Mouse (Mus musculus) embryonic facial prominence, embryonic 14.5 days (tissue): Measurements from ENCODE around the gene Wdr53. TPM values are rescaled to one million over a fixed set of nuclear protein-coding genes. Genes with fewer than 3 reads are reported as not detected.

Experiments
- ATAC-seq: fragments of 200-750 bp; cut with Nextera tagmentation; 2 replicates; pipeline ENCODE4 v1.8.0; 2017; ENCODE audit warnings: low read depth, moderate number of reproducible peaks, moderate TSS enrichment
- DNase-seq: peaks from one replicate; pipeline ENCODE4 v3.0.0-alpha.2; 2015; ENCODE audit warnings: low spot score
- H3K27ac ChIP-seq: fragments of 300-500 bp; sonication (generic); replicated peaks from 2 replicates; pipeline ENCODE4 v1.5.1; 2014; ENCODE audit warnings: low read depth, mild to moderate bottlenecking, low read length, moderate library complexity
- H3K27me3 ChIP-seq: fragments of 300-500 bp; sonication (generic); replicated peaks from 2 replicates; pipeline ENCODE4 v1.6.1; 2014; ENCODE audit warnings: low read length; ENCODE audit not compliant: control insufficient read depth, insufficient read depth
- H3K36me3 ChIP-seq: fragments of 300-500 bp; sonication (generic); 2 replicates; pipeline ENCODE4 v1.6.1; 2014; ENCODE audit warnings: low read length, mixed read lengths; ENCODE audit not compliant: control insufficient read depth, insufficient read depth
- H3K4me1 ChIP-seq: fragments of 300-500 bp; sonication (generic); 2 replicates; pipeline ENCODE4 v1.6.1; 2014; ENCODE audit warnings: antibody characterized with exemption, low read length; ENCODE audit not compliant: control insufficient read depth, insufficient read depth
- H3K4me2 ChIP-seq: fragments of 300-500 bp; sonication (generic); 2 replicates; pipeline ENCODE4 v1.6.1; 2014; ENCODE audit warnings: low read depth, mild to moderate bottlenecking, low read length, moderate library complexity, mixed read lengths
- H3K4me3 ChIP-seq: fragments of 300-500 bp; sonication (generic); 2 replicates; pipeline ENCODE4 v1.5.1; 2014; ENCODE audit warnings: low read depth, mild to moderate bottlenecking, low read length
- H3K9ac ChIP-seq: fragments of 300-500 bp; sonication (generic); 2 replicates; pipeline ENCODE4 v1.6.1; 2014; ENCODE audit warnings: low read depth, mild to moderate bottlenecking, low read length, moderate library complexity, mixed read lengths
- H3K9me3 ChIP-seq: fragments of 300-500 bp; sonication (generic); 2 replicates; pipeline ENCODE4 v1.6.1; 2016; ENCODE audit warnings: low read length; ENCODE audit not compliant: control insufficient read depth
- WGBS: fragments of 180-500 bp; shearing (Covaris S2); extraction: QIAGEN DNeasy Blood & Tissue Kit; methylation state at CpG from one replicate; pipeline ENCODE4 v1.1.7; 2014; 5-methylcytosine and 5-hydroxymethylcytosine counted together
- polyA plus RNA-seq: library from polyadenylated mRNA; unstranded; fragments of >200 nt; fragmentation: Nextera tagmentation; extraction: Ambion mirVana; gene quantifications from 2 replicates; pipeline ENCODE4 v1.2.1, GENCODE M21; 2014

Gene Wdr53
- polyA plus RNA-seq, 1 experiment from 2014 or later, result 17.3 TPM

- ATAC-seq (no peak), DNase-seq (no peak)
- no peaks in the 10 kb centered on the region for H3K36me3 ChIP-seq
- no peak overlapping the region for H3K9ac ChIP-seq
- H3K4me3 ChIP-seq, result no peak overlapping the region
- peaks cover 3% of the 10 kb centered on the region for H3K4me1 ChIP-seq
- no peaks in the 10 kb centered on the region for H3K9me3 ChIP-seq
- H3K4me2 ChIP-seq, result no peak overlapping the region
- no peak overlapping the region for H3K27ac ChIP-seq
- WGBS, result 58% methylated on average over 9 of the region's 9 CpGs
- no peaks in the 10 kb centered on the region for H3K27me3 ChIP-seq
These were observed 26.3 kb downstream of the Wdr53 start for GRCm38 (mm10) chr16:32273338-32273737.

GRCm38 (mm10) chr16:32275041-32275440 is 28.0 kb downstream of the Wdr53 start:
- ATAC-seq, result no peak
- peaks cover 15% of the 10 kb centered on the region for H3K4me1 ChIP-seq
- WGBS, result 85% methylated on average over 6 of the region's 6 CpGs
- no peak overlapping the region for H3K9ac ChIP-seq
- H3K4me2 ChIP-seq, result no peak overlapping the region
- H3K27ac ChIP-seq, result no peak overlapping the region
- no peaks in the 10 kb centered on the region for H3K27me3 ChIP-seq
- H3K4me3 ChIP-seq, result no peak overlapping the region
- H3K36me3 ChIP-seq, result peaks cover 5% of the 10 kb centered on the region
- no peak for DNase-seq
- 0 out of 2 replicates have a peak, but pooled peaks cover 3% of the 10 kb centered on the region for H3K9me3 ChIP-seq

GRCm38 (mm10) chr16:32275830-32276229 is 28.8 kb downstream of the Wdr53 start:
- Histone ChIP-seq H3K27ac (no peak overlapping the region), H3K9me3 (0 out of 2 replicates have a peak, but pooled peaks cover 5% of the 10 kb centered on the region), H3K27me3 (no peaks in the 10 kb centered on the region), H3K4me2 (no peak overlapping the region), H3K9ac (no peak overlapping the region), H3K4me1 (peaks cover 15% of the 10 kb centered on the region), H3K4me3 (no peak overlapping the region), H3K36me3 (peaks cover 9% of the 10 kb centered on the region)
- WGBS, result 77% methylated on average over 1 of the region's 1 CpGs
- DNase-seq (no peak), ATAC-seq (no peak)

GRCm38 (mm10) chr16:32277308-32278256 is 30.6 kb downstream of the Wdr53 start, which contains the start of gene Rnf168:
TSS of gene Rnf168 (plus strand) at chr16:32277459.
- ATAC-seq (peak; percentile 96), DNase-seq (peak; percentile 96)
- H3K4me1 ChIP-seq, result peaks cover 15% of the 10 kb centered on the region
- no peaks in the 10 kb centered on the region for H3K27me3 ChIP-seq
- peak within 1 kb of the TSS; percentile 93 for H3K9ac ChIP-seq
- H3K4me2 ChIP-seq, result peak within 1 kb of the TSS; percentile 73
- 0 out of 2 replicates have a peak, but pooled peaks cover 5% of the 10 kb centered on the region for H3K9me3 ChIP-seq
- peak within 1 kb of the TSS; percentile 98 for H3K27ac ChIP-seq
- H3K36me3 ChIP-seq, result peaks cover 23% of the 10 kb centered on the region
- peak within 1 kb of the TSS; percentile 86 for H3K4me3 ChIP-seq
- under 1% methylated on average over 44 of the region's 75 CpGs for WGBS

- Histone ChIP-seq H3K4me2 (peak overlapping the region; percentile 73), H3K4me1 (peaks cover 15% of the 10 kb centered on the region), H3K4me3 (peak overlapping the region; percentile 86), H3K27ac (peak overlapping the region; percentile 98), H3K36me3 (peaks cover 32% of the 10 kb centered on the region), H3K9me3 (0 out of 2 replicates have a peak, but pooled peaks cover 5% of the 10 kb centered on the region), H3K9ac (peak overlapping the region; percentile 93), H3K27me3 (no peaks in the 10 kb centered on the region)
- DNase-seq (no peak), ATAC-seq (no peak)
- WGBS, result 46% methylated on average over 7 of the region's 7 CpGs
These were observed 31.4 kb downstream of the Wdr53 start for GRCm38 (mm10) chr16:32278396-32278795.

- ATAC-seq (no peak), DNase-seq (no peak)
- Histone ChIP-seq H3K4me1 (peaks cover 15% of the 10 kb centered on the region), H3K27me3 (no peaks in the 10 kb centered on the region), H3K36me3 (peaks cover 50% of the 10 kb centered on the region), H3K9me3 (0 out of 2 replicates have a peak, but pooled peaks cover 5% of the 10 kb centered on the region), H3K4me2 (peak overlapping the region; percentile 73), H3K4me3 (peak overlapping the region; percentile 16; the same call in 1 of the 2 replicates), H3K9ac (no peak overlapping the region), H3K27ac (no peak overlapping the region)
- 87% methylated on average over 8 of the region's 8 CpGs for WGBS
These were observed 33.2 kb downstream of the Wdr53 start for GRCm38 (mm10) chr16:32280211-32280610.

GRCm38 (mm10) chr16:32282608-32283007 is 35.6 kb downstream of the Wdr53 start:
- no peak overlapping the region for H3K4me3 ChIP-seq
- H3K4me1 ChIP-seq, result peaks cover 11% of the 10 kb centered on the region
- H3K27me3 ChIP-seq, result no peaks in the 10 kb centered on the region
- H3K4me2 ChIP-seq, result no peak overlapping the region
- DNase-seq (no peak), ATAC-seq (no peak)
- H3K27ac ChIP-seq, result no peak overlapping the region
- H3K9ac ChIP-seq, result no peak overlapping the region
- 0 out of 2 replicates have a peak, but pooled peaks cover 5% of the 10 kb centered on the region for H3K9me3 ChIP-seq
- H3K36me3 ChIP-seq, result peaks cover 72% of the 10 kb centered on the region

- Histone ChIP-seq H3K36me3 (peaks cover 57% of the 10 kb centered on the region), H3K4me1 (no peaks in the 10 kb centered on the region), H3K4me3 (no peak overlapping the region), H3K9ac (no peak overlapping the region), H3K4me2 (no peak overlapping the region), H3K27ac (no peak overlapping the region), H3K27me3 (no peaks in the 10 kb centered on the region), H3K9me3 (0 out of 2 replicates have a peak, but pooled peaks cover 10% of the 10 kb centered on the region)
- no peak for DNase-seq
- 93% methylated on average over 4 of the region's 4 CpGs for WGBS
- ATAC-seq, result no peak
These were observed 44.8 kb downstream of the Wdr53 start for GRCm38 (mm10) chr16:32291821-32292220.
